Mouse (Mus musculus) myocyte (in vitro differentiated cells): ENCODE measurements around the gene Gnaz. TPM values are rescaled to one million over a fixed set of nuclear protein-coding genes. Genes with fewer than 3 reads are reported as not detected.

ENCODE experiments used
- H3K27me3 ChIP-seq: one replicate; pipeline ENCODE4 v1.6.1; 2011; ENCODE audit not compliant: control insufficient read depth, insufficient read depth, insufficient read length
- H3K36me3 ChIP-seq: one replicate; pipeline ENCODE4 v1.6.1; 2011; ENCODE audit not compliant: control insufficient read depth, insufficient read depth
- H3K4me2 ChIP-seq: one replicate; pipeline ENCODE4 v1.6.1; 2011; ENCODE audit warnings: low read depth, control low read depth
- H3K4me3 ChIP-seq: one replicate; pipeline ENCODE4 v1.5.1; 2011; ENCODE audit warnings: mild to moderate bottlenecking, control low read depth, moderate library complexity
- H3K79me2 ChIP-seq: one replicate; pipeline ENCODE4 v1.6.1; 2011; ENCODE audit not compliant: control insufficient read depth, insufficient read depth
- H3ac ChIP-seq: one replicate; pipeline ENCODE4 v1.6.1; 2011; ENCODE audit not compliant: control insufficient read depth, insufficient read length
- CEBPB ChIP-seq: IDR thresholded peaks from 2 replicates; pipeline ENCODE4 v1.6.1; 2011; ENCODE audit warnings: mild to moderate bottlenecking, moderate library complexity; ENCODE audit not compliant: poor library complexity, insufficient read depth, severe bottlenecking
- E2F4 ChIP-seq: IDR thresholded peaks from one replicate; pipeline ENCODE4 v1.6.1; 2011; ENCODE audit warnings: mild to moderate bottlenecking, control low read depth, moderate library complexity; ENCODE audit not compliant: insufficient read depth
- MAX ChIP-seq: IDR thresholded peaks from one replicate; pipeline ENCODE4 v1.6.1; 2011; ENCODE audit warnings: low read depth, mild to moderate bottlenecking, control low read depth
- MYOD1 ChIP-seq, 3 experiments: IDR thresholded peaks; one replicate each; pipeline ENCODE4 v1.6.1; 2011; ENCODE audit warnings: control low read depth in 2 of 3, low read depth in 2 of 3, mild to moderate bottlenecking in 2 of 3, moderate library complexity in 1 of 3; ENCODE audit not compliant: insufficient read length in 2 of 3, control insufficient read depth in 1 of 3
- MYOG ChIP-seq, 3 experiments: IDR thresholded peaks; one replicate each; pipeline ENCODE4 v1.6.1; 2011; ENCODE audit warnings: control low read depth in 2 of 3, low read depth in 2 of 3, mild to moderate bottlenecking in 2 of 3; ENCODE audit not compliant: insufficient read length in 2 of 3, control insufficient read depth in 1 of 3, insufficient read depth in 1 of 3
- POLR2A ChIP-seq: IDR thresholded peaks from one replicate; pipeline ENCODE4 v1.6.1; 2011; ENCODE audit warnings: low read depth, mild to moderate bottlenecking, control low read depth, moderate library complexity; ENCODE audit not compliant: insufficient read length
- POLR2AphosphoS2 ChIP-seq: IDR thresholded peaks from one replicate; pipeline ENCODE4 v1.6.1; 2011; ENCODE audit warnings: low read depth, control low read depth; ENCODE audit not compliant: insufficient read length
- REST ChIP-seq: IDR thresholded peaks from one replicate; pipeline ENCODE4 v1.6.1; 2011; ENCODE audit warnings: mild to moderate bottlenecking, control low read depth, moderate library complexity; ENCODE audit not compliant: insufficient read depth, insufficient read length
- SRF ChIP-seq: IDR thresholded peaks from one replicate; pipeline ENCODE4 v1.6.1; 2011; ENCODE audit warnings: low read depth; ENCODE audit not compliant: control insufficient read depth, insufficient read length
- TCF12 ChIP-seq: IDR thresholded peaks from one replicate; pipeline ENCODE4 v1.6.1; 2011; ENCODE audit warnings: mild to moderate bottlenecking, control low read depth; ENCODE audit not compliant: poor library complexity, insufficient read depth, severe bottlenecking
- TCF3 ChIP-seq: IDR thresholded peaks from one replicate; pipeline ENCODE4 v1.6.1; 2011; ENCODE audit warnings: low read depth, control low read depth; ENCODE audit not compliant: insufficient read length
- USF1 ChIP-seq: IDR thresholded peaks from one replicate; pipeline ENCODE4 v1.6.1; 2011; ENCODE audit warnings: low read depth, mild to moderate bottlenecking, control low read depth, moderate library complexity
- polyA plus RNA-seq: library from polyadenylated mRNA; unstranded; fragments of >200 nt; fragmentation: generic; extraction: Trizol; gene quantifications from one replicate; pipeline ENCODE4 v1.2.1, GENCODE M21; 2012; ENCODE audit warnings: missing spikeins

Gene Gnaz
- polyA plus RNA-seq, 1 experiment, result 0.54 TPM

DNA sequence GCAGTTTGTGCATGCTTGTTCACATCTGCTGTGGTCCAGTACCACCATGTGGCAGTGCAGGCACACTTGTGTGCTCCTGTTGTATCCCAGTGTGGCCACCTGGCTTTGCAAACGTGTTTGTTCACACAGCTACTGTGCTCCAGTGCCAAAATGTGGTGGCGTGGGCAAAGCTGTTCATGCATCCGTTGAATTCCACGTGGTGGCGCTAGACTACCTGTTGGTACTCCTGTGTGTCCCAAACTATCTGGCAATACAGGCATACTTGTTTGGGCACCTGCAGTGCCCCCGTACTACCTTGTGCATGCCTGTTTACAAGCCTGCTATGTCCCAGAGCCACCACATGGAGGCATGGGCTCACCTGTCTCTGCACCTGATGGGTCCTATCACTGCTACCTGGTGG, 32.0 kb upstream of the Gnaz start:
- Histone ChIP-seq H3K4me2 (no peak overlapping the region), H3K79me2 (no peaks in the 10 kb centered on the region), H3K36me3 (no peaks in the 10 kb centered on the region), H3K27me3 (no peaks in the 10 kb centered on the region), H3K4me3 (no peak overlapping the region), H3ac (no peak overlapping the region)
- no peak for TF ChIP-seq MYOD1 (IDR thresholded peaks at IDR 0.05; ENCODE audit: control insufficient read depth in 1 of 3, insufficient read length in 2 of 3, low read depth in 2 of 3)
- no peak for TF ChIP-seq REST

DNA sequence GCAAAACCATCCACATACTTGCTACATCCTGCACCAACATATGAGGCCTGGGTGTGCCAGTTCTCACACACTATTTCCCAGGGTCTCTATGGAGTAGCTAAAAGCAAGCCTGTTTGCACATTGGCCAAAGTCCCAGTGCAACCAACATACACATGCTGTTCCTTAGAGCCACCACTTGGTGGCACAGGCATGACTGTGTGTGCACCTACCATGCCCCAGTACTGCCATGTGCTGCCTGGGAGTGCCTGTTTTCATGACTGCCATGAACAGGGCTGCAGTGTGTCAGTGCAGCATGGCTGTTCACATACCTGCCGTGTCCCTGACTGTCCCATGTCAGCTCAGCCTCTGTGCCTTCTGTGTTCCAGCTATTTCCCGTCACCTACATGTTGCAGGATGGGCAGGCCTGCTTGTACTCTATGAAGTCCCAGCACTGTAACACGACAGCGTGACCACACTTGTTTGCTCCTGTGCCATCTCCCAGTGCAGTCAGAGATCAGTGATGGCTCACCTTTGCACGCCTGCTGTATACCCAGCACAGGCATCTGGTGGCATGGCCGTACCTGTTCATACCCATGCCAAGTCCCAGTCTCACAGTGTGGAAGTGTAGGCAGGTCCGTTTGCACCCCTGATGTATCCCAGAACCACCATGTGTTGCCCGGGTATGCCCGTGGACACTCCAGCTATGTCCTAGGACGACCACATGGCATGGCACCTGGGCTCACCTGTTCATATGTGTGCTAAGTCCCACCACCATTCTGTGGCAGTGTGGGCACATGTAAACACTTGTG, 29.8 kb upstream of the Gnaz start:
- Histone ChIP-seq H3ac (no peak overlapping the region), H3K27me3 (no peaks in the 10 kb centered on the region), H3K79me2 (no peaks in the 10 kb centered on the region), H3K4me3 (no peak overlapping the region), H3K36me3 (no peaks in the 10 kb centered on the region), H3K4me2 (no peak overlapping the region)
- TF ChIP-seq MAX, result no peak
- no peak for TF ChIP-seq TCF3
- TF ChIP-seq USF1, result no peak
- no peak for TF ChIP-seq SRF
- TF ChIP-seq CEBPB, result no peak
- no peak for TF ChIP-seq MYOG (IDR thresholded peaks at IDR 0.05; ENCODE audit: control insufficient read depth in 1 of 3, insufficient read depth in 1 of 3, insufficient read length in 2 of 3, low read depth in 2 of 3)
- no peak for TF ChIP-seq MYOD1 (IDR thresholded peaks at IDR 0.05; ENCODE audit: control insufficient read depth in 1 of 3, insufficient read length in 2 of 3, low read depth in 2 of 3)
- TF ChIP-seq E2F4, result no peak
- no peak for TF ChIP-seq POLR2A
- no peak for TF ChIP-seq REST
- no peak for TF ChIP-seq TCF12
- no peak for TF ChIP-seq POLR2AphosphoS2

DNA sequence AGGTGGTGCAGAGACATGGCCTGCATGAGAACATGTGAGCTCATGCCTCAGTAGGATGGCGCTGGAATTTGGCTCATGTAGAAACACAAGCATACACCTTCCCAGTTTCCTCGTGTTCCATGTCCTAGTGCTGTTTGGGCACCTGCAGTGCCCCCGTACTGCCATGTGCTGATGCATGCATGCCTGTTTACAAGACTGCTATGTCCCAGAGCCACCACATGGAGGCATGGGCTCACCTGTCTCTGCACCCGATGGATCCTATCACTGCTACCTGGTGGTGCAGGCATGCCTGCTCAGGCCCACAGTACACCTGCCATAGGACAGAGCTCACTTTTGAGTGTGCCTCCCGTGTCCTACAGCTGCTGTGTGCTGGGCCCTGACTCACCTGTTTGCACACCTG, 28.6 kb upstream of the Gnaz start:
- Histone ChIP-seq H3K27me3 (no peaks in the 10 kb centered on the region), H3K4me3 (no peak overlapping the region), H3K4me2 (no peak overlapping the region), H3K79me2 (no peaks in the 10 kb centered on the region), H3ac (no peak overlapping the region), H3K36me3 (no peaks in the 10 kb centered on the region)
- TF ChIP-seq REST (no peak), CEBPB (no peak), MYOG (IDR thresholded peaks at IDR 0.05; ENCODE audit: control insufficient read depth in 1 of 3, insufficient read depth in 1 of 3, insufficient read length in 2 of 3, low read depth in 2 of 3) (no peak), POLR2A (no peak)

DNA sequence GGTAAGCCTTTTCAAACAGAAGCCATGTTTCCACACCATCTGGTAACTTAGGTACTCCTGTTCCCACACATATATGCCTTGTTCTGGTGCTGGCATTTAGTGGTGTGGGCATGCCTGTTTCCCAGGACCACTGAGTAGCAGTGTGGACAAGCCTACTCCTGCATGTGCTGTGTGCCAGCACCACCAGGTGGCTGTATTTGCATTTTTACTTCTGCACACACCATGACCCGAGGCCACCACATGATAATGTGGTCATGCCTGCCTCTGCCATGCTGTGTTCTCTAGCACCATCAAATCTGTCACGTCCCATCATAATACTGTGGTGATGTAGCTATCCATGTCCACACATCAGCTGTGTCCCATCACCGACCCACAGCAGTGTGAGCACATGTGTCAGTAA, 27.7 kb upstream of the Gnaz start:
- no peaks in the 10 kb centered on the region for H3K36me3 ChIP-seq
- no peaks in the 10 kb centered on the region for H3K79me2 ChIP-seq
- no peak overlapping the region for H3ac ChIP-seq
- no peak overlapping the region for H3K4me2 ChIP-seq
- TF ChIP-seq REST, result no peak
- no peak for TF ChIP-seq POLR2A
- no peak for TF ChIP-seq TCF12
- TF ChIP-seq SRF, result no peak
- H3K27me3 ChIP-seq, result no peaks in the 10 kb centered on the region
- H3K4me3 ChIP-seq, result no peak overlapping the region

DNA sequence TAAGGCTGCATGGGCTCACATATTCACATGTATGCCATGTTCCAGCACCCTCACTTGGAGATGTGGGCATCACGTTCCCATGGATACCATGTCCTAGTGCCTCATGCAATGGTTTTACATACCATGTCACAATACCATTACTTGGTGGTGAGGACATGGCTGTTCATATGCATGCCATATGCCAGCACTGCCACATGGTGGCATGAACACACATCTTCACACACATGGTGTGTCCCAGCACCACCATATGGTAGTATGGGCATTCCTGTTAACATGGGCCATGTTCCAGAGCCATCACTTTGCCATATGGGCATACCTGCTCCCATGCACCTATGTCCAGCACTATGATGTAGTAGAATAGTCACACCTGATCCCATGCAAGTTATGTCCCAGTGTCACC, 26.2 kb upstream of the Gnaz start:
- no peak for TF ChIP-seq TCF3
- TF ChIP-seq CEBPB, result no peak
- no peak for TF ChIP-seq MYOD1 (IDR thresholded peaks at IDR 0.05; ENCODE audit: control insufficient read depth in 1 of 3, insufficient read length in 2 of 3, low read depth in 2 of 3)
- no peak for TF ChIP-seq E2F4
- TF ChIP-seq SRF, result no peak
- TF ChIP-seq TCF12, result no peak
- TF ChIP-seq POLR2AphosphoS2, result no peak
- no peak for TF ChIP-seq REST
- no peaks in the 10 kb centered on the region for H3K36me3 ChIP-seq
- peaks cover 6% of the 10 kb centered on the region for H3K27me3 ChIP-seq
- no peak overlapping the region for H3K4me2 ChIP-seq
- no peaks in the 10 kb centered on the region for H3K79me2 ChIP-seq
- no peak overlapping the region for H3K4me3 ChIP-seq
- no peak overlapping the region for H3ac ChIP-seq
